Mouse (Mus musculus): ENCODE data around the gene R3hdml.

- no peak for TF ChIP-seq GATA1 (IDR thresholded peaks at IDR 0.05; ENCODE audit: borderline replicate concordance, low read length)
- no peak for TF ChIP-seq FLI1 (IDR thresholded peaks at IDR 0.05; ENCODE audit: low read length)
Observed at GRCm38 (mm10) chr2:163463998-163464397, 28.1 kb upstream of the R3hdml start.
